Mouse (Mus musculus) intestine, embryonic 16.5 days (tissue): ENCODE results near the gene Capn9. TPM values are rescaled to one million over a fixed set of nuclear protein-coding genes. Genes with fewer than 3 reads are reported as not detected.

Source experiments
- ATAC-seq: fragments of 200-750 bp; cut with Nextera tagmentation; 2 replicates; pipeline ENCODE4 v1.8.0; 2017; ENCODE audit warnings: moderate TSS enrichment, moderate library complexity
- H3K27ac ChIP-seq: fragments of 300-500 bp; sonication (generic); 2 replicates; pipeline ENCODE4 v1.5.1; 2014; ENCODE audit warnings: mild to moderate bottlenecking, low read length
- H3K27me3 ChIP-seq: fragments of 300-500 bp; sonication (generic); replicated peaks from 2 replicates; pipeline ENCODE4 v1.6.1; 2014; ENCODE audit warnings: low read length, control low read depth, mixed read lengths; ENCODE audit not compliant: control insufficient read depth, insufficient read depth
- H3K36me3 ChIP-seq: fragments of 300-500 bp; sonication (generic); 2 replicates; pipeline ENCODE4 v1.6.1; 2014; ENCODE audit warnings: low read length, control low read depth; ENCODE audit not compliant: control insufficient read depth, insufficient read depth
- H3K4me1 ChIP-seq: fragments of 300-500 bp; sonication (generic); 2 replicates; pipeline ENCODE4 v1.6.1; 2014; ENCODE audit warnings: low read length, control low read depth, mixed read lengths; ENCODE audit not compliant: control insufficient read depth, insufficient read depth
- H3K4me2 ChIP-seq: fragments of 300-500 bp; sonication (generic); 2 replicates; pipeline ENCODE4 v1.6.1; 2014; ENCODE audit warnings: low read depth, low read length, control low read depth
- H3K4me3 ChIP-seq: fragments of 300-500 bp; sonication (generic); 2 replicates; pipeline ENCODE4 v1.5.1; 2014; ENCODE audit warnings: mild to moderate bottlenecking, low read length
- H3K9ac ChIP-seq: fragments of 300-500 bp; sonication (generic); 2 replicates; pipeline ENCODE4 v1.6.1; 2014; ENCODE audit warnings: low read depth, low read length
- H3K9me3 ChIP-seq: fragments of 300-500 bp; sonication (generic); 2 replicates; pipeline ENCODE4 v1.6.1; 2016; ENCODE audit warnings: low read length, control low read depth; ENCODE audit not compliant: control insufficient read depth
- WGBS: fragments of 180-500 bp; shearing (Covaris S2); extraction: QIAGEN DNeasy Blood & Tissue Kit; methylation state at CpG from one replicate; pipeline ENCODE4 v1.1.7; 2014; 5-methylcytosine and 5-hydroxymethylcytosine counted together
- polyA plus RNA-seq: library from polyadenylated mRNA; unstranded; fragments of >200 nt; fragmentation: Nextera tagmentation; extraction: Ambion mirVana; gene quantifications from 2 replicates; pipeline ENCODE4 v1.2.1, GENCODE M21; 2015

The Capn9 gene
- polyA plus RNA-seq = 2.3 and 2.9 TPM in 2 replicates

- no peaks in the 10 kb centered on the region for H3K27me3 ChIP-seq
- no peak within 1 kb of the TSS for H3K9ac ChIP-seq
- no peak within 1 kb of the TSS for H3K4me2 ChIP-seq
- no peaks in the 10 kb centered on the region for H3K9me3 ChIP-seq
- 84% methylated on average over 8 of the region's 8 CpGs for WGBS
- no peaks in the 10 kb centered on the region for H3K36me3 ChIP-seq
- H3K4me3 ChIP-seq = no peak within 1 kb of the TSS
- H3K4me1 ChIP-seq = peaks cover 11% of the 10 kb centered on the region
- H3K27ac ChIP-seq = no peak within 1 kb of the TSS; the same call in 1 of the 2 replicates
- ATAC-seq = no peak
Observed at GRCm38 (mm10) chr8:124575811-124576210, at the start of gene Capn9. Gene Capn9 (plus strand): TSS chr8:124576111.

DNA sequence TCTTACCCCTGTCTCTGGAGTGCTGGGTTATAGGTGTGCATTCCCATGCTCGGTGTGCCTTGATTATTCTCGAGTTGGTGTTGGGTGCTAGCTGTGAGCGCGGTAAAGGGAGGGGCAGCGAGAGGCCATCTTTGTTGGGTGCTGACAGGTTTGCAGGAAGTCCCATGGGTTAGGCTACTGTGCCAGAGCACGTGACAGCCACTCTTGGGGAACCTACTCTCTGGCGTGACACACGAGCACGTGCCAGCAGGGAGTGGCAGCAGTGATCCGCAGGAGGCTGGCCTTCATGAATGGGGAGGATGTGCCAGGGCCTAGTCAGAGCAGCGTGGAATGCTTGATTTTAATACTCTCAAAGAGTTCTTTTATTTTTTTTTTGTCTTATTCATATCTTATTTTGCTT lies 49.6 kb upstream of the Capn9 start:
- 93% methylated on average over 11 of the region's 11 CpGs for WGBS
- ATAC-seq = no peak
- no peak overlapping the region for H3K4me3 ChIP-seq

GRCm38 (mm10) chr8:124530076-124530475 lies 45.8 kb upstream of the Capn9 start:
- WGBS = 92% methylated on average over 14 of the region's 14 CpGs
- H3K4me2 ChIP-seq = no peak overlapping the region
- H3K9me3 ChIP-seq = no peaks in the 10 kb centered on the region
- no peak for ATAC-seq
- H3K9ac ChIP-seq = no peak overlapping the region
- H3K27ac ChIP-seq = no peak overlapping the region
- H3K27me3 ChIP-seq = no peaks in the 10 kb centered on the region
- H3K36me3 ChIP-seq = peaks cover 16% of the 10 kb centered on the region
- no peak overlapping the region for H3K4me3 ChIP-seq
- H3K4me1 ChIP-seq = no peaks in the 10 kb centered on the region

More for the DNA sequence above, 49.6 kb upstream of the Capn9 start:
- no peaks in the 10 kb centered on the region for H3K9me3 ChIP-seq
- no peak overlapping the region for H3K9ac ChIP-seq
- peaks cover 12% of the 10 kb centered on the region for H3K4me1 ChIP-seq
- H3K27ac ChIP-seq = no peak overlapping the region
- peaks cover 8% of the 10 kb centered on the region for H3K36me3 ChIP-seq
- no peak overlapping the region for H3K4me2 ChIP-seq
- no peaks in the 10 kb centered on the region for H3K27me3 ChIP-seq

GRCm38 (mm10) chr8:124530556-124530955 lies 45.4 kb upstream of the Capn9 start:
- WGBS = 92% methylated on average over 7 of the region's 7 CpGs
- H3K27me3 ChIP-seq = no peaks in the 10 kb centered on the region

GRCm38 (mm10) chr8:124530996-124531395 lies 44.9 kb upstream of the Capn9 start:
- no peak for ATAC-seq
- Histone ChIP-seq H3K27me3 (no peaks in the 10 kb centered on the region), H3K27ac (no peak overlapping the region), H3K36me3 (peaks cover 24% of the 10 kb centered on the region), H3K9ac (no peak overlapping the region), H3K4me1 (no peaks in the 10 kb centered on the region), H3K4me3 (no peak overlapping the region), H3K4me2 (no peak overlapping the region), H3K9me3 (no peaks in the 10 kb centered on the region)
- WGBS = 89% methylated on average over 4 of the region's 4 CpGs

More at GRCm38 (mm10) chr8:124530556-124530955, 45.4 kb upstream of the Capn9 start:
- no peak overlapping the region for H3K4me2 ChIP-seq
- no peaks in the 10 kb centered on the region for H3K4me1 ChIP-seq
- peaks cover 20% of the 10 kb centered on the region for H3K36me3 ChIP-seq
- ATAC-seq = no peak
- no peaks in the 10 kb centered on the region for H3K9me3 ChIP-seq
- no peak overlapping the region for H3K9ac ChIP-seq
- H3K27ac ChIP-seq = no peak overlapping the region
- H3K4me3 ChIP-seq = no peak overlapping the region

DNA sequence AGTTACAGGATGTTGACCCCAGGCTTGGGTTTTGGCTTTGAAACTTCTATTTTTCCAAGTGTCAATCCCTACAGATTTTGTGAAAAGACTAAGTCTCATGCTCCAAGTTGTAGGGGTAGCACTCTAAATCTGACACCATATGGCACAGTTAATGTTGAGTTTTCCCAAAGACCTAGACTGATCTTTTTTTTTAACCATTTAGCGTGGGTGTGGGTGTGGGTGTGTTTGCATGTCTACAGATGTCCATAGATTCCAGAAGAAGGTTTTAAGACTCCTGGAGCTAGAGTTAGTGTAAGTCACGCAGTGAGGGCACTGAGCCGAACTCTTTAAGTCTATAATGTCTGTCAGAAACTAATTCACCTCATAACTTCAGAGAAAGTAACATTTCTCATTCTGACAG lies 43.3 kb upstream of the Capn9 start:
- Histone ChIP-seq H3K9me3 (no peaks in the 10 kb centered on the region), H3K27me3 (no peaks in the 10 kb centered on the region), H3K4me2 (no peak overlapping the region), H3K9ac (no peak overlapping the region), H3K4me1 (no peaks in the 10 kb centered on the region), H3K4me3 (no peak overlapping the region), H3K36me3 (peaks cover 25% of the 10 kb centered on the region), H3K27ac (no peak overlapping the region)
- WGBS = 87% methylated on average over 3 of the region's 3 CpGs
- no peak for ATAC-seq

DNA sequence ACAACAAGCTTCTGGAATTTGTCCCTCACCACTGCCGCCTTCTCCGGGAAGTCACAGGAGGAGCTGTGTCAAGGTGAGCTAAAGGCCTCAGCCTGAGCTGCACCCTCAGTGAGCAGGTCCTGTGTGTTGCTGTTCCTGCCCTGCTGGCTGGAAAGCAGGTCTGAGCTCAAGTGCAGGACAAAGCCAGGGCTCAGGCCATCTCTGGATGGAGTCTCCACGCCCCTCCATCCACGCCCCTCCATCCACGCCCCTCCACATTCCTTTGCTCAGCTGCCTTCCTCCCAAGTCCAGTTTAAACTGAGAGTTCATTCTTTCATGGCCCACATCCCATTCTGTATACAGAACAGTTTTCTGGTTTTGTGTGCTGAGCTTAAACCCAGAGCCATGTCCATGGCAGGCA lies 40.5 kb upstream of the Capn9 start:
- no peak overlapping the region for H3K4me3 ChIP-seq
- H3K27ac ChIP-seq = no peak overlapping the region
- WGBS = 88% methylated on average over 5 of the region's 5 CpGs
- peaks cover 3% of the 10 kb centered on the region; the same call in 1 of the 2 replicates for H3K4me1 ChIP-seq
- no peak for ATAC-seq
- H3K36me3 ChIP-seq = peaks cover 27% of the 10 kb centered on the region
- H3K27me3 ChIP-seq = no peaks in the 10 kb centered on the region
- no peaks in the 10 kb centered on the region for H3K9me3 ChIP-seq
- no peak overlapping the region for H3K9ac ChIP-seq
- no peak overlapping the region for H3K4me2 ChIP-seq

DNA sequence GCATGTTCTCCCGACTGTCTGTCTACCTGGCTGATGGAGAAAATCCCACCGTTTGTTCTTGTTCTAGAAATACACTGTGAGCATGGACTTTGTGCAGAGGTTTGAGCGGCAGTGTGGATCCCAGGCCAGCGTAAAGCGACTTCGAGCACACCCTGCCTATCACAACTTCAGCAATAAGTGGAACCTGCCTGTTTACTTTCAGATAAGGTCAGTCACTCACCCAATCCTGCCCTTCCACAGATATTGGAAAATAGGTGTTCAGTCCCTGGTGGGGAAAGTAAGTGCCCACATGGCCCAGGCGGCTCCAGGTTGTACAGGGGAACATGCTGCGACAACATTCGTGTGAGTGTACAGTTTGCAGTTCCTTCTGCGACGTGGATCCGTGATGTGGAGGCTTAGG lies 35.0 kb upstream of the Capn9 start:
- ATAC-seq = peak; percentile 90
- Histone ChIP-seq H3K27ac (no peak overlapping the region), H3K4me3 (no peak overlapping the region), H3K4me1 (peaks cover 9% of the 10 kb centered on the region; the same call in 1 of the 2 replicates), H3K9ac (no peak overlapping the region), H3K9me3 (no peaks in the 10 kb centered on the region), H3K4me2 (no peak overlapping the region), H3K27me3 (no peaks in the 10 kb centered on the region), H3K36me3 (peaks cover 45% of the 10 kb centered on the region)
- 71% methylated on average over 12 of the region's 12 CpGs for WGBS

DNA sequence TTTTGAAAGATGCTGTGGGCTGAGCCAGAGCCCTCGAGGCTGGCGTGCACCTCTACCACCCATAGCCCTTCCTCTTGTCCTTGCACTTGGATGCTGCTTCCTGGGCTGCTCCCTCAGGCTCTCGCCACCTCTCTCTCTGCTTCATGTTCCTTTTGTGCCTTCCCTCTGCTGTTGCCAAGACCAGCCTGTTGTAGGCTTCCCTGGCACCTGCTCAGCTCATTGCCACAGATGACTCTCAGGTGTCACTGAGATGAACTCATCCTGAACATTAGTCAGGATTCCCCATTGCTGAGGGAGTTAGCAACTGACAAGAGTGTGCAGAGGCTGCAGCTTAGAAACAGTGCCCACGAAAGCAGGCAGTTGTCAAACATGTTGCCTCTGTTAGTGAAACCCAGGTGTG lies 33.9 kb upstream of the Capn9 start:
- ATAC-seq = no peak
- Histone ChIP-seq H3K4me1 (peaks cover 9% of the 10 kb centered on the region; the same call in 1 of the 2 replicates), H3K27me3 (no peaks in the 10 kb centered on the region), H3K36me3 (peaks cover 43% of the 10 kb centered on the region), H3K27ac (no peak overlapping the region), H3K4me3 (no peak overlapping the region), H3K4me2 (no peak overlapping the region), H3K9ac (no peak overlapping the region), H3K9me3 (no peaks in the 10 kb centered on the region)
- WGBS = 98% methylated on average over 4 of the region's 4 CpGs

DNA sequence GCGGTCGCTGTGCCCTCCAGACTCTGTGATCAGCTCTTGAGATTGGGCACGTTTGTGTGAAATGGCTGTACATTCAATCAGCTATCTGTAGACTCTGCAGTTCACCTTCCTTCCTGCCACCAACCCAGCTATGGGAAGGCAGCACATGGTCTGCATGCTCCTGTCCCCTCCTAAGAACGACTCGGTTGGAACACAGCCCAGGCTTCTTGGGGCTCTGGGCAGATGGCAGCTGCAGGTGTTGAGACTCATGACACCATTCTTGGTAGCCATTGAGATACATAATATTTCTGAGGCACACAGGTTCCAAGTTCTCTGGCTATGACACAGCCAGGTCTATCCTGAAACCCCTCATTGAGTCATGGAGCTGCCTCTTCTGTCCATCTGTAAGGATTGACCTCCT lies 32.6 kb upstream of the Capn9 start:
- H3K9ac ChIP-seq = no peak overlapping the region
- no peak overlapping the region for H3K4me2 ChIP-seq
- ATAC-seq = no peak
- peaks cover 43% of the 10 kb centered on the region for H3K36me3 ChIP-seq
- no peaks in the 10 kb centered on the region for H3K27me3 ChIP-seq
- no peak overlapping the region for H3K27ac ChIP-seq
- no peaks in the 10 kb centered on the region for H3K9me3 ChIP-seq
- peaks cover 9% of the 10 kb centered on the region; the same call in 1 of the 2 replicates for H3K4me1 ChIP-seq
- no peak overlapping the region for H3K4me3 ChIP-seq
- WGBS = 94% methylated on average over 5 of the region's 5 CpGs
